Mouse (Mus musculus) liver, adult 2 months (tissue): ENCODE measurements around the gene Fam19a5.

Source experiments
- CTCF ChIP-seq: fragments of 200-500 bp; IDR thresholded peaks from 2 replicates; pipeline ENCODE4 v1.5.1; 2011; ENCODE audit warnings: low read depth, low read length, control low read depth
- POLR2A ChIP-seq: fragments of 200-500 bp; IDR thresholded peaks from 2 replicates; pipeline ENCODE4 v1.6.1; 2011; ENCODE audit warnings: low read length, control low read depth; ENCODE audit not compliant: insufficient read depth; ENCODE audit errors: extremely low read depth

- no peak for TF ChIP-seq POLR2A
- no peak for TF ChIP-seq CTCF
Observed at GRCm38 (mm10) chr15:87726657-87727236, 182.6 kb downstream of the Fam19a5 start.
